In the genomic region with DNA sequence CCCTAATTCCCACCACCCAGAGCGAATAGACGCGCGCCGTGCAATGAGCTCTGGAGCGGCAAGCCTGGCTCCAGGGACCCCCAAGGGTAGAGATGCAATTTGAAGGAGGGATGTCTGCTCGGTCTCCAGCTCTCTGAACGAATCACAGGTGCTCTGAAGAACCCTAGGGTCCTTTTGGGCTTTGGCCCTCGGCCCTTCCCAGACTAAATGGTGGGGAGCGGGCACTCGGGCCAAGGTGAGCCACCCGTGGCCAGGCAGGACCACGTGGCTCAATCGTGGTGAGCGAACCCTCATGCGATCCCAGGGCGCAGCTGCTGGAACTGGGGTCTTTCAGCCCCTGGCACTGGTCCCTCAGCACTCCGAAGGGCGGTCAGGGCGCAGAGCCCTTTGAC, we compare ENCODE assay signal across 8 mouse cellular contexts. TPM values are rescaled to one million over a fixed set of nuclear protein-coding genes. Genes with fewer than 3 reads are reported as not detected.
A peak's percentile ranks its signal among the peaks of the same experiment; 100 is the strongest.
DNase-seq lines count a peak whose midpoint lies in the region; ATAC-seq and TF ChIP-seq lines count a peak whose summit lies in the region.

No protein-coding gene starts in this region.

- WGBS in kidney, embryonic 15.5 days = under 1% methylated on average over 20 of the region's 20 CpGs
- under 1% methylated on average over 20 of the region's 20 CpGs for WGBS in limb, embryonic 10.5 days
- under 1% methylated on average over 20 of the region's 20 CpGs for WGBS in neural tube, embryonic 13.5 days

- H3K27ac ChIP-seq in kidney, embryonic 15.5 days = peak overlapping the region; percentile 97
- peak overlapping the region; percentile 83 for H3K27ac ChIP-seq in embryonic fibroblast, embryonic 13.5 days (ENCODE audit: insufficient read depth, low read length)
- peak overlapping the region; percentile 96 for H3K27ac ChIP-seq in limb, embryonic 10.5 days
- no peak overlapping the region for H3K27ac ChIP-seq in neural tube, embryonic 13.5 days (replicated peaks)

- H3K27me3 ChIP-seq in kidney, embryonic 15.5 days = no peaks in the 10 kb centered on the region
- no peaks in the 10 kb centered on the region for H3K27me3 ChIP-seq in limb, embryonic 10.5 days (ENCODE audit: low read depth, poor library complexity, severe bottlenecking)
- peaks cover 62% of the 10 kb centered on the region for H3K27me3 ChIP-seq in neural tube, embryonic 13.5 days

- H3K9me3 ChIP-seq in kidney, embryonic 15.5 days (replicated peaks) = no peaks in the 10 kb centered on the region
- H3K9me3 ChIP-seq in limb, embryonic 10.5 days (replicated peaks) = no peaks in the 10 kb centered on the region
- H3K9me3 ChIP-seq in neural tube, embryonic 13.5 days = no peaks in the 10 kb centered on the region

- peak overlapping the region; percentile 89 for H3K4me2 ChIP-seq in kidney, embryonic 15.5 days
- H3K4me2 ChIP-seq in neural tube, embryonic 13.5 days = peak overlapping the region; percentile 96

- H3K36me3 ChIP-seq in kidney, embryonic 15.5 days = no peaks in the 10 kb centered on the region
- H3K36me3 ChIP-seq in limb, embryonic 10.5 days = 0 out of 2 replicates have a peak, but pooled peaks cover 3% of the 10 kb centered on the region
- no peaks in the 10 kb centered on the region for H3K36me3 ChIP-seq in neural tube, embryonic 13.5 days

- DNase-seq in kidney, postnatal 14 days = no peak
- peak; percentile 74 for DNase-seq in limb, embryonic 10.5 days (ENCODE audit: low spot score)
- no peak for DNase-seq in frontal cortex, postnatal 25 days (ENCODE audit: low spot score in 2 of 2)
- DNase-seq in right cerebral cortex, postnatal 14 days = no peak
- no peak for DNase-seq in left cerebral cortex, adult 9 months (ENCODE audit: low spot score in 2 of 2)

- TF ChIP-seq POLR2A in embryonic fibroblast, embryonic 13.5 days (IDR thresholded peaks at IDR 0.05; ENCODE audit: low read depth, low read length) = no peak

- H3K4me3 ChIP-seq in kidney, embryonic 15.5 days (replicated peaks) = peak overlapping the region; percentile 73
- H3K4me3 ChIP-seq in embryonic fibroblast, embryonic 13.5 days (ENCODE audit: insufficient read depth, low read length) = no peak overlapping the region
- peak overlapping the region; percentile 89 for H3K4me3 ChIP-seq in limb, embryonic 10.5 days
- H3K4me3 ChIP-seq in neural tube, embryonic 13.5 days = peak overlapping the region; percentile 44

- TF ChIP-seq CTCF in embryonic fibroblast, embryonic 13.5 days (IDR thresholded peaks at IDR 0.05; ENCODE audit: borderline replicate concordance, insufficient read depth, low read length) = no peak

- peaks cover 61% of the 10 kb centered on the region for H3K4me1 ChIP-seq in kidney, embryonic 15.5 days
- peaks cover 14% of the 10 kb centered on the region for H3K4me1 ChIP-seq in embryonic fibroblast, embryonic 13.5 days (ENCODE audit: control insufficient read depth, insufficient read depth, low read length)
- H3K4me1 ChIP-seq in limb, embryonic 10.5 days = peaks cover 48% of the 10 kb centered on the region
- H3K4me1 ChIP-seq in neural tube, embryonic 13.5 days (replicated peaks) = peaks cover 59% of the 10 kb centered on the region

- ATAC-seq in kidney, embryonic 15.5 days (replicated peaks; ENCODE audit: low FRiP score) = no peak
- ATAC-seq in neural tube, embryonic 13.5 days (ENCODE audit: low read depth) = no peak

- H3K9ac ChIP-seq in kidney, embryonic 15.5 days = peak overlapping the region; percentile 52
- H3K9ac ChIP-seq in neural tube, embryonic 13.5 days = peak overlapping the region; percentile 57

RNA-seq across cellular contexts. Expression of a gene that starts 3.0 kb away (rescaled TPM):
- polyA plus RNA-seq in kidney, embryonic 15.5 days (2015; fragmentation: Nextera tagmentation; extraction: Ambion mirVana) = 229 and 245 TPM in 2 replicates
- polyA plus RNA-seq in embryonic fibroblast, embryonic 13.5 days (2011; ENCODE audit: insufficient read length, low read depth, missing spikeins) = 133 and 222 TPM in 2 replicates
- 152 and 160 TPM in 2 replicates for polyA plus RNA-seq in limb, embryonic 10.5 days (2016; fragmentation: Nextera tagmentation; extraction: Ambion mirVana)
- 31.1 and 50.8 TPM in 2 replicates for polyA plus RNA-seq in neural tube, embryonic 13.5 days (2015; fragmentation: Nextera tagmentation; extraction: Ambion mirVana)

RNA-seq across cellular contexts. Expression of a gene that starts 27.8 kb away (rescaled TPM):
- polyA plus RNA-seq in kidney, embryonic 15.5 days (2015; fragmentation: Nextera tagmentation; extraction: Ambion mirVana) = 25.8 and 27.9 TPM in 2 replicates
- 21.2 and 25.5 TPM in 2 replicates for polyA plus RNA-seq in embryonic fibroblast, embryonic 13.5 days (2011; ENCODE audit: insufficient read length, low read depth, missing spikeins)
- 23.4 and 27.2 TPM in 2 replicates for polyA plus RNA-seq in limb, embryonic 10.5 days (2016; fragmentation: Nextera tagmentation; extraction: Ambion mirVana)
- 33.8 and 36.3 TPM in 2 replicates for polyA plus RNA-seq in neural tube, embryonic 13.5 days (2015; fragmentation: Nextera tagmentation; extraction: Ambion mirVana)

RNA-seq across cellular contexts. Expression of a gene that starts 46.4 kb away (rescaled TPM):
- 2.3 and 2.4 TPM in 2 replicates for polyA plus RNA-seq in kidney, embryonic 15.5 days (2015; fragmentation: Nextera tagmentation; extraction: Ambion mirVana)
- polyA plus RNA-seq in embryonic fibroblast, embryonic 13.5 days (2011; ENCODE audit: insufficient read length, low read depth, missing spikeins) = not detected in 2 replicates
- 0.35 and 0.70 TPM in 2 replicates for polyA plus RNA-seq in limb, embryonic 10.5 days (2016; fragmentation: Nextera tagmentation; extraction: Ambion mirVana)
- 27.4 and 29.1 TPM in 2 replicates for polyA plus RNA-seq in neural tube, embryonic 13.5 days (2015; fragmentation: Nextera tagmentation; extraction: Ambion mirVana)
